ENCODE assay signal across 7 mouse cellular contexts in the genomic region with DNA sequence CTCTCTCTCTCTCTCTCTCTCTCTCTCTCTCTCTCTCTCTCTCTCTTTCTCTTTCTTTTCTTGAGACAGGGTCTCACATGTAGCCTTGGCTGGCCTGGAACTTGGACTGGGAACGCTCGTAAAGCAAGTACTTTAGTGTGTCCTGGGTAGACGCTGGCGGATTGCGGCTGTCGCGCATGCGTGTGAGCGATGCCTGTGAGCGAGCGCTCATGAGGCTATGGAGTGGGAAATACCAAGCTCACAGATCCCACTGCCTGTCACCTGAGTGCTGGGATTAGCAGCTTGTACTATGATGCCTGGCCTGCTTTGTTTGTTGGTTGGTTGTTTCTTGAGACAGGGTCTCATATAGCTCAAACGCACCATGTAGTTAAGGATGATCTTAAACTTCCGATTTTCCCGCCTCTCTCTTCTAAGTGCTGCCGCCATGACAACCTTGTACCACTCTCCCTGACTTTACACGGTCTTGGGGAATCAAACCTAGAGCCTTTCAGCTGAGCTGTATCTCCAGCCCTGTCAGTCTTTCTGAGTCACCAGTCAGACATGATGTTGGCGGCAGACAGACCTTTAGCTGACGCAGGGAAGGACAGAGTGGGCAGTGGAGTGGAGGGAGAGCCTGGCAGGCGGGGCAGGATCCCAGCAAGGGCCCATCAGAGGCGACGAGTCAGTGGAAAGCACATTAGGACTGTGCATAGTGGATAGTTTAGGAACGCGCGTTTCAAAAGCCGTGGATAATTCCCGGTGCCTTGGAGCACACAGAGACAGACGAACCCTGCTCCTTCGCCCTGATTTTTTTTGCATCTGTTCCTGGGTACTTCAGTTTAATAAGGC. TPM values are rescaled to one million over a fixed set of nuclear protein-coding genes. Genes with fewer than 3 reads are reported as not detected.
DNase-seq lines count a peak whose midpoint lies in the region; ATAC-seq and TF ChIP-seq lines count a peak whose summit lies in the region.

No protein-coding gene starts in this region.

- DNase-seq in liver: peak; percentile 78
- DNase-seq in liver, postnatal 0 days: no peak
- DNase-seq in brain, embryonic 14.5 days (ENCODE audit: low read depth): peak; percentile 74
- DNase-seq in hindbrain, embryonic 10.5 days (ENCODE audit: low spot score): peak; percentile 47
- DNase-seq in midbrain, embryonic 14.5 days: peak; percentile 66
- no peak for DNase-seq in spleen, postnatal 14 days (ENCODE audit: low spot score in 2 of 2)
- DNase-seq in right cerebral cortex, postnatal 14 days: no peak

- WGBS in liver, postnatal 0 days (ENCODE audit: insufficient replicate concordance): 70% methylated on average over 28 of the region's 28 CpGs
- 63% methylated on average over 28 of the region's 28 CpGs for WGBS in hindbrain, embryonic 10.5 days
- WGBS in midbrain, embryonic 14.5 days: 52% methylated on average over 28 of the region's 28 CpGs

- H3K4me2 ChIP-seq in liver, postnatal 0 days (ENCODE audit: low read depth, low read length): no peak overlapping the region; the same call in 1 of the 2 replicates
- peak overlapping the region; percentile 19 for H3K4me2 ChIP-seq in midbrain, embryonic 14.5 days (ENCODE audit: low read length)

- no peaks in the 10 kb centered on the region for H3K36me3 ChIP-seq in liver, postnatal 0 days (replicated peaks; ENCODE audit: insufficient read depth, low read length)
- H3K36me3 ChIP-seq in hindbrain, embryonic 10.5 days: no peaks in the 10 kb centered on the region
- no peaks in the 10 kb centered on the region for H3K36me3 ChIP-seq in midbrain, embryonic 14.5 days (ENCODE audit: control insufficient read depth, insufficient read depth, low read length)

- no peak overlapping the region for H3K9ac ChIP-seq in liver, postnatal 0 days (replicated peaks)
- no peak overlapping the region for H3K9ac ChIP-seq in midbrain, embryonic 14.5 days (replicated peaks; ENCODE audit: low read length)

- peaks cover 51% of the 10 kb centered on the region for H3K4me1 ChIP-seq in liver, postnatal 0 days (ENCODE audit: insufficient read depth)
- peaks cover 6% of the 10 kb centered on the region; the same call in 1 of the 2 replicates for H3K4me1 ChIP-seq in hindbrain, embryonic 10.5 days (replicated peaks)
- no peaks in the 10 kb centered on the region for H3K4me1 ChIP-seq in midbrain, embryonic 14.5 days (ENCODE audit: control insufficient read depth, insufficient read depth, low read length)

- ATAC-seq in liver, postnatal 0 days: no peak
- ATAC-seq in midbrain, embryonic 14.5 days (ENCODE audit: low FRiP score, low TSS enrichment): no peak

- no peak overlapping the region; the same call in 1 of the 2 replicates for H3K4me3 ChIP-seq in liver, postnatal 0 days (ENCODE audit: low read depth, low read length)
- peak overlapping the region; percentile 42 for H3K4me3 ChIP-seq in hindbrain, embryonic 10.5 days
- no peak overlapping the region for H3K4me3 ChIP-seq in midbrain, embryonic 14.5 days (replicated peaks; ENCODE audit: low read depth, low read length)

- TF ChIP-seq POLR2A in brain, embryonic 14.5 days (IDR thresholded peaks at IDR 0.05; ENCODE audit: borderline replicate concordance, extremely low read depth, insufficient read depth, insufficient read length, poor library complexity, severe bottlenecking): no peak

- TF ChIP-seq CTCF in liver, postnatal 0 days (IDR thresholded peaks at IDR 0.05; ENCODE audit: low read depth): no peak
- TF ChIP-seq CTCF in brain, embryonic 14.5 days (IDR thresholded peaks at IDR 0.05; ENCODE audit: borderline replicate concordance, extremely low read depth, insufficient read depth, insufficient read length): no peak

- no peak overlapping the region for H3K27ac ChIP-seq in liver, postnatal 0 days (ENCODE audit: low read depth)
- peak overlapping the region; percentile 37; the same call in 1 of the 2 replicates for H3K27ac ChIP-seq in hindbrain, embryonic 10.5 days
- peak overlapping the region; percentile 6; the same call in 1 of the 2 replicates for H3K27ac ChIP-seq in midbrain, embryonic 14.5 days (replicated peaks; ENCODE audit: low read depth, low read length)

- H3K9me3 ChIP-seq in liver, postnatal 0 days (ENCODE audit: low read length): no peaks in the 10 kb centered on the region
- H3K9me3 ChIP-seq in hindbrain, embryonic 10.5 days: peaks cover under 1% of the 10 kb centered on the region; the same call in 1 of the 2 replicates
- H3K9me3 ChIP-seq in midbrain, embryonic 14.5 days (ENCODE audit: control insufficient read depth, low read length): no peaks in the 10 kb centered on the region

- no peak for TF ChIP-seq EP300 in liver, postnatal 0 days (IDR thresholded peaks at IDR 0.05; ENCODE audit: low read depth)

- no peaks in the 10 kb centered on the region for H3K27me3 ChIP-seq in liver, postnatal 0 days (ENCODE audit: insufficient read depth, low read length)
- no peaks in the 10 kb centered on the region for H3K27me3 ChIP-seq in hindbrain, embryonic 10.5 days (ENCODE audit: insufficient read depth, poor library complexity, severe bottlenecking)
- no peaks in the 10 kb centered on the region for H3K27me3 ChIP-seq in midbrain, embryonic 14.5 days (ENCODE audit: control insufficient read depth, insufficient read depth, low read length)

RNA-seq across cellular contexts. Expression of gene Hipk2, which starts 50.4 kb away (rescaled TPM):
- 9.6 and 9.7 TPM in 2 replicates for polyA plus RNA-seq in liver, postnatal 0 days (2015; fragmentation: Nextera tagmentation; extraction: Ambion mirVana)
- 25.9 and 48.7 TPM in 2 replicates for polyA plus RNA-seq in brain, embryonic 14.5 days (2012; rRNA removed)
- 28.5 and 29.6 TPM in 2 replicates for polyA plus RNA-seq in hindbrain, embryonic 10.5 days (2016; fragmentation: Nextera tagmentation; extraction: Ambion mirVana)
- 35.1 and 41.3 TPM in 2 replicates for polyA plus RNA-seq in midbrain, embryonic 14.5 days (2014; fragmentation: Nextera tagmentation; extraction: Ambion mirVana)

RNA-seq across cellular contexts. Expression of gene Tbxas1, which starts 51.1 kb away (rescaled TPM):
- 10.3 and 10.6 TPM in 2 replicates for polyA plus RNA-seq in liver, postnatal 0 days (2015; fragmentation: Nextera tagmentation; extraction: Ambion mirVana)
- 0.93 and 0.97 TPM in 2 replicates for polyA plus RNA-seq in brain, embryonic 14.5 days (2012; rRNA removed)
- 1.1 and 1.9 TPM in 2 replicates for polyA plus RNA-seq in hindbrain, embryonic 10.5 days (2016; fragmentation: Nextera tagmentation; extraction: Ambion mirVana)
- 0.69 and 1.6 TPM in 2 replicates for polyA plus RNA-seq in midbrain, embryonic 14.5 days (2014; fragmentation: Nextera tagmentation; extraction: Ambion mirVana)

Comparison
In these comparisons a context has a peak if more than half of its experiments do, and no peak if none do; other contexts are left out.
1. DNase-seq: peak in liver (single experiment), brain, embryonic 14.5 days (single experiment), hindbrain, embryonic 10.5 days (single experiment) and midbrain, embryonic 14.5 days (single experiment); none in liver, postnatal 0 days (single experiment), spleen, postnatal 14 days (0 of 2) and right cerebral cortex, postnatal 14 days (single experiment).